Mouse (Mus musculus) ovary, adult 18-20 months (tissue): ENCODE measurements around the gene Bmpr2.
A peak's percentile ranks its signal among the peaks of the same experiment; 100 is the strongest.
"Not testable (repeated sequence)": the region's sequence is repeated elsewhere in the genome, so short reads cannot be mapped to it uniquely, and the experiment has no call there.

ENCODE experiments used
- DNase-seq: peaks from one replicate; pipeline ENCODE4 v3.0.0; 2022; ENCODE audit warnings: low spot score, mixed read lengths

Gene Bmpr2

DNA sequence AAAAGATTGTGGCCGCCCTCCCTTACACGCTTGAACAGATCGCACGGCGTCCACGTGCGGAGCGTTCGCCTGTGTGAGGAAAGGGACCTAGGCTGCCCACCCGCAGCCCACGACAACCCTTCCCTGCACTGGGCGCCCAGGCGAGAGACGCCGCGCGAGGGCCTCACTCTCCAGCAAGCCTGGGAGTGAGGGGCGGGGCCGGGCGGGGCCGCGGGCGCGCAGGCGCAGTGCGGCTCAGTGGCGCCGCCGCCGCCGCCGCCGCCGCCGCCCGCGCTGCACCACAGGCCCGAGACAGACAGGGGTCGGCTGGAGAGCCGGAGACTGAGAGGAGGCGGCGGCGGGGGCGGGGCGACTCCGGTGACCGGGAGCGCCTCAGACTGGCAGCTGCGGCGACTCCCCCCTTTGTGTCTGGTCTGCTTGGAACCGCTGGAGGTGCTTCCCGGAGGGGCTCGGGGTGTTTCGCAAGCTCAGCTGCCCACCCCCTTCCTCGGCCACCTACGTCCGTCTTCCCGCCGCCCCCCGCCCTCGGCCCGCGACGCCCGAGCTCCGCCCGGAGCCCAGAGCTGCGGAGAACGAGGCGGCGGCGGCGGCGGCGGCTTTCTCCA, at the start of gene Bmpr2:
Gene Bmpr2, plus strand, starts transcription at position 237 of the 605 bp plus-strand sequence.
- DNase-seq, result peak; percentile 90

DNA sequence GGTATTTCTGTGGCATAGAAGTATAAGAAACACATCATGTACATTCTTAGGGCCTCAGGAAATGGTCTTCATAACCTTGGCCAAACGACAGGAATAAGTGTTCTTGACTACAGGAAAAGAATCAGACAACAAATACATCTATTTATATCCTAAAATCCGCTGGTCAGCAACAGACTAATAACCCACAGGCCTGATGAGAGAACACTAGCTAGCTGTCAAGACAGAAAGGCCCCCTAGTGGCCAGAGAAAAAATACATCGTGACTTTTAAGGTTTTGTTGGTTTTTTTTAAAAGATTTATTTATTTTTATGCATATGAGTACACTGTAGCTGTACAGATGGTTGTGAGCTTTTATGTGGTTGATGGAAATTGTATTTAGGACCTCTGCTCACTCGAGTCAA, 43.3 kb upstream of the Bmpr2 start:
- no peak for DNase-seq

- DNase-seq, result no peak
Measured at GRCm38 (mm10) chr1:59725661-59726060, 37.5 kb upstream of the Bmpr2 start.

- DNase-seq, result no peak
Measured at GRCm38 (mm10) chr1:59730106-59730505, 33.1 kb upstream of the Bmpr2 start.

DNA sequence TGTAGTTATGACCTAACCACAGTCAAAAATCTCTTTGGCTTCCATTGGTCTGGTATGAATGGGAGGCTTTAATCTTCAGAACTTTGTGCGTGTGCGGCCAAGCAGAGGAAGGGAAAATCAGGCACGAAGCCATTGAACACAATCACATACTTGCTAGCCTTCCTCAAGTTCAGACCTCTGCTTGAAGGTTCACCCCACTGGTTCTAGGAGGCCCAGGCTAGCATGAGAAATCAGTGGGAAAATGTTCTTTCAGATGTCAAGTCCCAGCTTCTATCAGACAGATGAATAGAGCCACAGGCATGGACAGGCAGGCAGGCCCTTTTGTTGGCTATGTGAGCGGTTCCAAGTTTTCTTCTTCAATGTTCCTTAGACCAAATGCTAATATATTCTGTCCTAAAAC, 32.5 kb upstream of the Bmpr2 start:
- DNase-seq, result no peak

GRCm38 (mm10) chr1:59734076-59734475, 29.1 kb upstream of the Bmpr2 start:
- no peak for DNase-seq

DNA sequence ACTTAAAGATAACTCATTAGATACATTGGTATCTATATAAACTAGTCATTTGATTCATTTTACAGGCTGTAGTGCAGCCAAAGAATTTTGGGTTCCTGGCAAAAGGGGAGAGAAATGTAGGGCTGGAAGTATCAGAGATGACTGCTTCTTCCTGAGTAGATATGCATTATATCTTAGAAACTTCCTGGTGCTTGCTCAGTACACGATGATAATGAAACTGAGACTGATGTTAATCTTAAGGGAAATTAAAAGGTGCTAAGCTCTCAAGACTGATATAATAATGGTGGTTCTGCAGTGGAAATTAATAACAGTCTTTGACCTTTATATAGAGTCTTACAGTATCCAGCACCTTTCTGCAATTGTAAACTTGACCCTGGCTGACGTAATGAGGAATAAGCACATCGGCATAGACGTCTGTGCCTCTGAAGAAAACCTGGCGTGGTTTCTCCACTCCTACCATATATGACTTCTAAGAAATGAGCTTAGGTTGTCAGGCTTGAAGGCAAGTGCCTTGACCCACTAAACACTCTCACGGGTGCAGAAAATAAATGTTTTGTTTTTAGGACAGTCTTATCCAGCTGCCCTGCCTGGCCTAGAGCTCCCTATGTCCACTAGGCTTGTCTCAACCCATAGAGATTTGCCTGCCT, 24.3 kb upstream of the Bmpr2 start:
- no peak for DNase-seq

DNA sequence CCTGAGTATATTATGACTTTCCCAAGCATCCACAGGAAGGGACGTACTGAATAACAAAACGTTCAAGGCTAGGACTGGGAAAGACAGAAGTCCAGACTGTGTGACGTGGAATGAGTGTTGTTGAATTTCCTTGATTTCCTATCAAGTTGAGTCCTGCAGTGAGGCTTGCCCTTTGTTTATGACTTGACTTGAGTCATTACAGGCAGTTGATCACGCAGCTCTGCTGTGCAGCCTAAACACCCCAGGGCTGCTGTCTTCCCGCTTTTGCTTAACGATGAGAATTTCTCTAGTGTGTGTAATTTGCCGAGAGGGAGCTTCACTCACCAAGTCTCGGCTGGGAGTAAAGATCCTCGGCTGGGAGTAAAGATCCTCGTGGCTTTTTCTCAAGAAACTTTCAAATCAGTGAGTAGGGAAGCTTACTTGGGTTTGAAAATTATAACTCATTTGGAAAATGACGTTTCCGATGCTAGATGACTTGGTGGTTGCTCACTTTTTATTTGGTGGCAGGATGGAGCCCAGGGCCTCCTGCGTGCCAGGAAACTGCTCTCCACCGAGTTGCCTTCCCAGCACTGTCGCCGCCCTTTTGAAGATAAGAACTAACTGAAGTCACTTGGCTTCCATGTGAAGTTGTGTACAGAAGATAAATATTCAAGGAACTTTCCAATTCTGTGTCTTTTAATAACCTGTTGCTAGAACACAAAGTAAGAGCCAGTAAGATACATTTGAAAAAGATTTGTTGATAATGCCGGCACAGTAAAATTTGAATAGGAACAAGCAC, 23.4 kb upstream of the Bmpr2 start:
- DNase-seq, result no peak

- no peak for DNase-seq
Measured at GRCm38 (mm10) chr1:59749047-59749446, 14.2 kb upstream of the Bmpr2 start.

DNA sequence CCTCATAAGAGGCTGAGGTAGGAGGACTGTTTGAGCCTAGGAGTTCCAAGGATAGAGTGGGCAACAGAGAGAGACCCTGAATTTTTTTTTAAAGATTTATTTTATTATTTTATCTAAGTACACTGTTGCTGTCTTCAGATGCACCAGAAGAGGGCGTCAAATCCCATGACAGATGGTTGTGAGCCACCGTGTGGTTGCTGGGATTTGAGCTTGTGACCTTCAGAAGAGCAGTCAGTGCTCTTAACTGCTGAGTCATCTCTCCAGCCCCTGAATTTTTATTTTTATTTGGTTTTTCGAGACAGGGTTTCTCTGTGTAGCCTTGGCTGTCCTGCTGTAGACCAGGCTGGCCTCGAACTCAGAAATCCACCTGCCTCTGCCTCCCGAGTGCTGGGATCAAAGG, 13.5 kb upstream of the Bmpr2 start:
- not testable (repeated sequence) for DNase-seq

DNA sequence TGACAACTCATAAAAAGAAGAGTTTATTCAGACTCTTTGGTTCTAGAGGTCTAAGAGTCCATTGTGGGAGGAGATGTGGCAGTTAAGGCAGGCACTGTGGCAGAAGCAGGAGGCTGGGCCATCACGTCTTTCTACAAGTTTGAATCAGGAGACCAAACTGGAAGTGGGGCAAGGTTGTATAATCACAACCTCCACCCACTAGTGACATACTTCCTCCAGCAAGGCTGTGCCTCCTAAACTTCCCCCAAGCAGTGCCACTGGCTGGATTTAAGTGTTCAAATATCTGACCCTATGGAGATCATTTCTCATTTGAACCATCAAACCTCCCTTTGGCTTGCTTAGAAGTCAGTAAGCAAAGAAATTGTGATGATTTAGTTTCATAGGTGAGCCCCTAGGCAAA, 7.9 kb upstream of the Bmpr2 start:
- no peak for DNase-seq

DNA sequence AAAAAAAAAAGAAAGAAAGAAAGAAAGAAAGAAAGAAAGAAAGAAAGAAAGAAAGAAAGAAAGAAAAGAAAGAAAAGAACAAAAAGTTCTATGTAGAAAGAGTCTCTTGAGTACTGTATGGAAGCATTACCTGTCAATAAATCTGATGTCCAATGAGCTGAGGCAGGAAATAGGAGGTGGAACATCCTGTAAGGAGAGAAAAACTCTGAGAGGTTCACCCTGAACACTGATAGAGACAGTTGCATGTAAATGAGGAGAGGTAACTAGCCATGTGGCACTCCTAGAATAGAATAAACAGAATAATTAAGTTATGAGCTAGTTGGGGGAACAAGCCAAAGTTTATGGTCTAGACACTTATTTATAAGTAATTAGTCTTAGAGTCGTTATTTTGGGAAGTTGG, 4.9 kb upstream of the Bmpr2 start:
- no peak for DNase-seq

DNA sequence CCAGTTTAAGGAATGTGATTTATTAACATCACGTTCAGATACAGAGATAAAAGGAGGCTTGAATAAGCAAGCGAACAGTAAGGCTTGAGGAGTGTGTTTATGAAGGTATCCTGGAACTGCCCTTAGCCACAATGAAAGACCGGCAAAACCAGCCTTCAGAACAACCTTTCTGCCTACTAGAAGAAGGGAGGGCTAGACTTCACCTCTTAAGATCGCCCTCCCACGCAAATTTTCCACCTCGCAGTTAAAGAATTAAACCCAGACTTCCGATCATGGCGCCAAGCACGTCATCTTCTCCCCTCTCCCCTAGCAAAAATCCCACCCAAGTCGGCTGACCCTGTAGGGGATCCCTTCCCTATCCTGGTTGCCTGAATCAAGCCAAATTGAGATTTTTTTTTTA, 992 bp upstream of the Bmpr2 start:
- peak; percentile 13 for DNase-seq

GRCm38 (mm10) chr1:59762651-59763163, 493 bp upstream of the Bmpr2 start:
- DNase-seq, result peak; percentile 31

GRCm38 (mm10) chr1:59763781-59764251, 616 bp downstream of the Bmpr2 start:
- peak; percentile 29 for DNase-seq

GRCm38 (mm10) chr1:59764407-59764971, 1.3 kb downstream of the Bmpr2 start:
- DNase-seq, result peak; percentile 9

DNA sequence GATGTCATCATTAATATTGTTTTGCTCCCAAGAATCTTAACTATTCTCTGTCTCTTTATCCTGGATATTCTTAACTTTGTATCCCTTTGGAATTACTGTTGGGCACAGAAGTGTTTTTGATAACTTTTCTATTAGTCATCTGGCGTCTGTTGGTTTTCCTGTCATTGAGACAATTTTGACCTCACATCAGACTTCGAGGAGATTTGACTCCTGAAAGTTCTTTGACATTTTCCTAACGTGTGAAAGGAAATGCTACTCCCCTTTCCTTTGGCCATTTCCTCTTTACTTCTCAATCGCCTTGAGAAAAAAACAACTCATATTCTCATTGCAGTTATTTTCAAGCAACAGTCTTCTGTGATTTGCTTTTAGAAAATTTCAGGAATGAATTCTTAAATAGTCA, 2.1 kb downstream of the Bmpr2 start:
- DNase-seq, result no peak

DNA sequence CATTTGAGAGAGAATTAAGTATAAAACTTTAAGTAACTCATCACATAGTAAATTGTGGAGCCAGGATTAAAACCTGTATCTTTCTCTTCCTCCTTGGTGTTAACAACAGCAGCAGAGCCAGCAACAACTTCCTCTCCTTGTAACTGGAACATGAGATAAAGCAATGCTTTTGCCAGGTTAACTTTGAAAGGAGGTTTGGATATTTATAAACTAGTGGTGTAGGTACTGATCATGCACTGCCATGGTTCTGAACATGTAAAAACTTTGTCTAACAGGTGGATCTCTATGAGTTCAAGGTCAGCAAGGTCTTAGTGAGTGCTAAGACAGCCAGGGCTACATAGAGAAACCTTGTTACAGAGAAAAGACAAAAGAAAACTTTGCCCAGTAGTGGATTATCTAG, 3.4 kb downstream of the Bmpr2 start:
- no peak for DNase-seq

GRCm38 (mm10) chr1:59771871-59772270, 8.7 kb downstream of the Bmpr2 start:
- no peak for DNase-seq

DNA sequence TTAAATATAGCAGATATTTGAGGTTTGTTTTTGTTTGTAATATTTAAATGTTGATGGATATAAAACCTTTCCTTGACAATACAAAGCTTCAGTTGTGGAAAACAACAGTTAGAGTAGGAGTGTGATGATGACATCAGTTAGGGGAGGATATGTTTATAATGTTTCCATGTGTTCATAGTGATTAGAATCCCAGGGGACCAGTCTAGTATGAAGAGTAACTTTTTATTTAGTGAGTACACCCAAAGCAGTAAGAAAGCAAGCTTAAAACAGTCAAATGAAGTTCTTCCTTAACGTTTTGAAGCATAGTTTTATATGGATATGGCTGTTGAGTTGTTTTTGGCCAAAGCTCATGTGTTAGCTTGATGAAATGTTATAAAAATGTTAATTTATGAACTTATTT, 17.9 kb downstream of the Bmpr2 start:
- no peak for DNase-seq

DNA sequence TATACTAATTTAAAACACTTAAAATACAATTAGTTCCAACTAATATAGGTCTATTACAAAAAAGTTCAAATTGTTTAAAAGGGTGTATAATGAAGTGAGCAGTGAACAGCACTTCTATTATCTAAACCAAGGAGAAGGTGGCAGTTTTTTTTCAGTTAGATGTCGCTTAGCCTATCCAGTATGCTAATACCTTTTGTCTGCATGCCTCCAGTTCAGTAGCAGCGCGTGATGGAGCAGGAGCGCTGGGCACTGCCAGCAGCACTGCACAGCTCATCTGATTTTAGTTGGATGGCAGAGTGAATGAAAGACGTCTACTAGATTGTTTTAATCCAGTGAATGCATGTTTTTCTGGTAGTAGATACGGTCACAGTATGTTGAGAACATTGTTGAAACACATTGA, 25.8 kb downstream of the Bmpr2 start:
- no peak for DNase-seq

DNA sequence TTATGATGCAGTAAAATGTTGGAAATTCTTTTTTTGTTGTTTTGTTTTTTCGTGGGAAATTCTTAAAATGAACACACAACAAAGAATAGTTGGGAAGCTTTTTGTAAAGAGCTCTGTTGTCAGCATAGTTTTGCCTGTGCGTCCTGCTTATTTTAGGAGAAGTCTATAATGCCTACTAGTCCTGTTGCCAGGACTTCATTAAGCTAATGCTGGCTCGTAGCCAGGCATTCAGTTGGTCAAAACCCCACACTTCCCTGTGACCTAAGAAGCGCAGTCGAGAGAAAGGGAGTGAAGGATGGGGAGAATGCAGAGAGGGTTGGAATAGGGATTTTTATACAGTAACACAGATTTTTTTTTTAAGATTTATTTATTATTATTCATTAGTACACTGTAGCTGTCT, 26.5 kb downstream of the Bmpr2 start:
- DNase-seq, result no peak

GRCm38 (mm10) chr1:59795336-59795735, 32.1 kb downstream of the Bmpr2 start:
- DNase-seq, result no peak
